25 mouse cellular contexts compared by ENCODE assay signal in the genomic region with DNA sequence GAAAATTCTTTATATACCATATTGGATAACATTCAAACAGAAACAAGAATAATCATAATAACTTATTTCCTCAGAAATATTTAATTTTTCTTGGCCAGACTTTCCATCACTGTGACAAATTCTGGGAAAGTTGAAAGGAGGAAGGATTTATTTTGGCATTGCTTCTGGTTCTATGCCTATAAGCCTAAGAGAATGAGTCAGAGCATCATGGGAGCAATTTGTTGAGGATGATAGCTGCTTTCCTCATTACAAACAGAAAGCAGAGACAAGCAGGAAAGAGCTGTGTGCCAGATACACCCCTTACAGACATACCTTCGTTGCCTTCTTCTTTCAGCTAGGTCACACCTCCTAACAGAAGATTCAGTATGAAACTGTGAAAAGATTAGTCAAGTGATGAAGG.
DNase-seq lines count a peak whose midpoint lies in the region; ATAC-seq and TF ChIP-seq lines count a peak whose summit lies in the region.
"Had no signal": no experiment of that assay in that cellular context is flagged by ENCODE, and none has a peak within 500 bp of the region (broad histone marks: within the 10 kb centered on the region; RNA-seq: fewer than 3 reads in every experiment).

No protein-coding gene starts in this region.

- WGBS in lung, embryonic 14.5 days, result 65% methylated on average over 1 of the region's 1 CpGs

- no peaks in the 10 kb centered on the region for H3K4me1 ChIP-seq in lung, embryonic 14.5 days (ENCODE audit: insufficient read depth)
- H3K4me1 ChIP-seq: embryonic facial prominence, embryonic 12.5 days; forebrain, embryonic 15.5 days; heart, embryonic 12.5 days; heart, embryonic 15.5 days; hindbrain, embryonic 10.5 days; hindbrain, embryonic 13.5 days had no signal

- no peaks in the 10 kb centered on the region for H3K27me3 ChIP-seq in lung, embryonic 14.5 days (ENCODE audit: insufficient read depth, low read length)
- H3K27me3 ChIP-seq: embryonic facial prominence, embryonic 12.5 days; forebrain, embryonic 15.5 days; heart, embryonic 12.5 days; heart, embryonic 15.5 days; hindbrain, embryonic 13.5 days; Patski had no signal

- H3K36me3 ChIP-seq in lung, embryonic 14.5 days (ENCODE audit: insufficient read depth), result no peaks in the 10 kb centered on the region
- H3K36me3 ChIP-seq: embryonic facial prominence, embryonic 12.5 days; forebrain, embryonic 15.5 days; heart, embryonic 12.5 days; heart, embryonic 15.5 days; hindbrain, embryonic 10.5 days; hindbrain, embryonic 13.5 days had no signal

- no peak overlapping the region for H3K9ac ChIP-seq in lung, embryonic 14.5 days
- H3K9ac ChIP-seq: embryonic facial prominence, embryonic 12.5 days; forebrain, embryonic 15.5 days; heart, embryonic 12.5 days; heart, embryonic 15.5 days; hindbrain, embryonic 13.5 days had no signal

- DNase-seq in lung, embryonic 14.5 days, result peak; percentile 3
- no peak for DNase-seq in lung, postnatal 36 days
- peak; percentile 2 for DNase-seq in adipocyte (ENCODE audit: low spot score)
- peak; percentile 2 for DNase-seq in fibroblast of lung, adult 2 months (ENCODE audit: low read depth)
- DNase-seq in left cerebral cortex, postnatal 14 days (ENCODE audit: low spot score in 2 of 2), result no peak
- DNase-seq in thymus, postnatal 36 days, result no peak
- DNase-seq: adrenal gland, adult 2 months; adrenal gland, postnatal 25 days; cerebellum, adult 18-20 months; cerebellum, adult 9-10 months; cerebellum, postnatal 14 days; gastrocnemius, postnatal 25 days; heart, adult 18-20 months; heart, postnatal 10 days; heart, postnatal 36 days had no signal

- intact Hi-C loops in left cerebral cortex, postnatal 14 days (cut with DNase I), result no loop called here

- H3K9me3 ChIP-seq in lung, embryonic 14.5 days (ENCODE audit: low read depth, low read length), result no peaks in the 10 kb centered on the region
- H3K9me3 ChIP-seq: embryonic facial prominence, embryonic 12.5 days; forebrain, embryonic 15.5 days; heart, embryonic 12.5 days; heart, embryonic 15.5 days; hindbrain, embryonic 10.5 days; hindbrain, embryonic 13.5 days had no signal

- no peak overlapping the region for H3K27ac ChIP-seq in lung, embryonic 14.5 days (ENCODE audit: low read depth)
- H3K27ac ChIP-seq: embryonic facial prominence, embryonic 12.5 days; forebrain, embryonic 15.5 days; heart, embryonic 15.5 days; hindbrain, embryonic 10.5 days; hindbrain, embryonic 13.5 days had no signal

- no peak for TF ChIP-seq CTCF in lung, embryonic 14.5 days (IDR thresholded peaks at IDR 0.05; ENCODE audit: low read depth)

- H3K4me2 ChIP-seq in lung, embryonic 14.5 days, result no peak overlapping the region
- H3K4me2 ChIP-seq: embryonic facial prominence, embryonic 12.5 days; forebrain, embryonic 15.5 days; heart, embryonic 12.5 days; heart, embryonic 15.5 days; hindbrain, embryonic 13.5 days had no signal

- no peak for ATAC-seq in lung, embryonic 14.5 days (ENCODE audit: insufficient read depth)
- ATAC-seq: forebrain, embryonic 15.5 days; hindbrain, embryonic 16.5 days; inflammation-experienced regulatory T-cells, adult 6 months; intestine, embryonic 16.5 days; Patski had no signal

- H3K4me3 ChIP-seq in lung, embryonic 14.5 days (ENCODE audit: low read depth, low read length), result no peak overlapping the region
- H3K4me3 ChIP-seq: embryonic facial prominence, embryonic 12.5 days; forebrain, embryonic 15.5 days; heart, embryonic 12.5 days; heart, embryonic 15.5 days; hindbrain, embryonic 10.5 days; hindbrain, embryonic 13.5 days had no signal

Comparison
In these comparisons a context has a peak if more than half of its experiments do, and no peak if none do; other contexts are left out.
1. DNase-seq: peak in lung, embryonic 14.5 days (single experiment), adipocyte (single experiment) and fibroblast of lung, adult 2 months (single experiment); none in lung, postnatal 36 days (single experiment), left cerebral cortex, postnatal 14 days (0 of 2) and thymus, postnatal 36 days (0 of 2).